Mouse (Mus musculus): ENCODE data around the gene Tmem86a. TPM values are rescaled to one million over a fixed set of nuclear protein-coding genes. Genes with fewer than 3 reads are reported as not detected.

The Tmem86a gene
- polyA plus RNA-seq, 1 experiment: not detected

DNA sequence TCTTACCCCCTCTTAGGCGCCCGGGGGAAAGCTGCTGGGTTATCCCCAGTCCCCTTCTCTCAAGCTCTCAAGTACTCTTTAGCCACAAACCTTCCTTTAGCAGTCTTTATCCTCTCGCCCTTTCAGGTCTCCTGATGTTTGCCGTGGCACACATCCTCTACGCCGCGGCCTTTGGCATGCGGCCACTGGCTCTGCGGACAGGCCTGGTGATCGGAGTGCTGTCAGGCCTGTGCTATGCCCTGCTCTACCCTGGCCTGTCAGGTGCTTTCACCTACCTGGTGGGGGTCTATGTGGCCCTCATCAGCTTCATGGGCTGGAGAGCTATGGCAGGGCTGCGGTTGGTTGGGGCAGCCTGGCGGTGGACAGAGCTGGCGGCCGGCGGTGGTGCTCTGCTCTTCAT, 2.9 kb downstream of the Tmem86a start:
- no peak for TF ChIP-seq GATA1 (IDR thresholded peaks at IDR 0.05; ENCODE audit: low read length)

- TF ChIP-seq GATA1 (IDR thresholded peaks at IDR 0.05; ENCODE audit: low read length): no peak
Observed at GRCm38 (mm10) chr7:47054666-47055065, 4.3 kb downstream of the Tmem86a start.

DNA sequence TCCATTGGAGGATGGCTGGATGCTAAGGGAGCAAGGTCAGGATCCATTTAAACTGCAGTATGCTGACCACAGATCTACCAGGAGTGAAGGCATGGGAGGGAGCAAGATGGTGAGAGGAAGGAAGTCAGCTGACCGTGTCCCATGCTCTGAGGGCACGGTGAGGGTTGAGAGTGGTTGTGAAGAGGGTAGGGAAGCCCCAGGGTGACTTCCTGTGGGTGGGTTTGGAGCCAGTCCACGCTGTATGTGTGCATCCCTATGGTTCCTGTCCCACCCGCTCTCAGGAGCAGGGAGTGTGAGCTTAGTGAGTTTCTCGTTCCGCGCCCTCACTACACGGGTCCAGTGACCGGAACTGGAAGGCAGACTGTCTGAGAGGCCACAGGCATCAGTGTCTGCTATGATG, 5.3 kb downstream of the Tmem86a start:
- TF ChIP-seq GATA1 (IDR thresholded peaks at IDR 0.05; ENCODE audit: low read length): no peak

DNA sequence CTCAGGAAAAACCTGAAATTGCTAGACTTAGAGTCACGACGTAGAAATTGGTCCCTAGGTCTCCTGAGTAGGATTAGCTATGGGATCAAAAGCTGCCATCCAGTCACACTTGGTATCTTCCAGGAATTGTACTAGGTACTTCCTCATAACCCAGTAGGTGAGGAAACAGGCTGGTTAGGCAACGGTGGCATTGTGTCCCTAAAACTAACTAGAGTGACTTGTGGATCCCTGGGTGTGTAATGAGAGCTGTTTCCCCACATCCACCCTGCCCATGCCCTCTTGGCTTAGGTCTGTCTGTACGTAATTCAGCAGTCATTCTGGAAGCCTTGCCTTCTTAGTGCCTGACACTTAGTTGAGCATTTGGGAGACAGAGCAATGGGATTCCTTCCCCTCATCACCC, 5.9 kb downstream of the Tmem86a start:
- no peak for TF ChIP-seq GATA1 (IDR thresholded peaks at IDR 0.05; ENCODE audit: low read length)

GRCm38 (mm10) chr7:47059339-47059738, 8.9 kb downstream of the Tmem86a start:
- TF ChIP-seq GATA1 (IDR thresholded peaks at IDR 0.05; ENCODE audit: low read length): peak; percentile 84

GRCm38 (mm10) chr7:47061560-47061959, 11.2 kb downstream of the Tmem86a start:
- no peak for TF ChIP-seq GATA1 (IDR thresholded peaks at IDR 0.05; ENCODE audit: low read length)

- no peak for TF ChIP-seq GATA1 (IDR thresholded peaks at IDR 0.05; ENCODE audit: low read length)
Observed at GRCm38 (mm10) chr7:47066942-47067341, 16.5 kb downstream of the Tmem86a start.

DNA sequence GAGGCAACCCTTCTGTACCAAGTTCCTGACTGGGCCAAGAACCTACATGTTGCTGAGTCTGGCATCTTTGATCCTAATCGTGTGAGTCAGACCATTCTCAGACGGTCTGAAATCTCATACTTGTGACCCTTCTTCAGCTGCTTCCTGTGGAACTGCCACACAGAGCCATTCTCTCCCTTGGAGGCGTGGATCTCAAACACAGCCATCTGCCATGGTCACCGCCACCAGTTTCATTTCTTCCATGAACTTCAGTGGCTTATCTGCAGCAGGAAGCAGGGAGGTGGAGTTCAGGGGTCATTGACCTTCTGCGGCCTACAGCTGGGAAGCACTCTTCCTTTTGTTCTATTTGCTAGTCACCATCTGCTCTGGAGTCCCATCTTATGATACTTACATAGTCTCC, 17.5 kb downstream of the Tmem86a start:
- TF ChIP-seq GATA1 (IDR thresholded peaks at IDR 0.05; ENCODE audit: low read length): no peak

DNA sequence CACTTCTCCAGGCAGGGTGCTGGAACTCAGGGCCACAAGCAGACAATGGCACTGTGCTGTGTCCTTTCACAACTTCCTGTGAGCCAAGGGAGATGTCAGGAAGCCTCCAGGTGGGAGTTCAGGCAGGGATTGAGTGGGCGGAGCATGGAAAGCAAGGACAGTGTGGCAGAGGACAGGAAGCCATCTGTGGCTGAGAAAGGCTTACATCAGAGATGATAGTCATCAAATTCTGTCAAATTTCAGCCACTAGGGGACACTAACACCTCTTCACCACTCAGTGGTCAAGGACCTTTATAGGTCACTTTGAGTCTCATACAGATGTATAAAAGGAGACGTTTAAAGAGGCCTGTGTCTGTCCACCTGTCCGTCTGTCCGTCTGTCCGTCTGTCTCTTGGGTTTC, 22.1 kb downstream of the Tmem86a start:
- TF ChIP-seq GATA1 (IDR thresholded peaks at IDR 0.05; ENCODE audit: low read length): no peak

- no peak for TF ChIP-seq GATA1 (IDR thresholded peaks at IDR 0.05; ENCODE audit: low read length)
Observed at GRCm38 (mm10) chr7:47073536-47074521, 23.4 kb downstream of the Tmem86a start.

DNA sequence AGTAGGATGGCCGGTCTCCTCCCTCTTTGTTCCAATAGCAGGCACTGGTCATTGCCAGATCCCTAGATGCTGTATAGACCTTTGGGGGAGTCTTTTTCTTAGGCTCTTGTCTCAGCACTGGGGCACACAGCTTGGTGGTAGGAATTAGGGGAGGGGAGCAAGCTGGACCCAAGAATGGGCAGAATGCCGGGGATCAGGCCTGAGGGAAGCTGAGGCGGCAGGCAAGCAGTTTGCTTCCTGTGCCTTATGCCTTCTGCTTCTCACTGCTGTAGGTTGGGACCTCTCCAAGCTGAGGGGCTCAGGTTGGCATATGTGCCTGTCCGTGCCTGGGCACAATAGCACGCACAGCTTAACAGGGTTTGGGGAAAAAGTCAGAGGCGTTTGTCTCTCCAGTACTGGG, 25.8 kb downstream of the Tmem86a start:
- TF ChIP-seq GATA1 (IDR thresholded peaks at IDR 0.05; ENCODE audit: low read length): no peak

DNA sequence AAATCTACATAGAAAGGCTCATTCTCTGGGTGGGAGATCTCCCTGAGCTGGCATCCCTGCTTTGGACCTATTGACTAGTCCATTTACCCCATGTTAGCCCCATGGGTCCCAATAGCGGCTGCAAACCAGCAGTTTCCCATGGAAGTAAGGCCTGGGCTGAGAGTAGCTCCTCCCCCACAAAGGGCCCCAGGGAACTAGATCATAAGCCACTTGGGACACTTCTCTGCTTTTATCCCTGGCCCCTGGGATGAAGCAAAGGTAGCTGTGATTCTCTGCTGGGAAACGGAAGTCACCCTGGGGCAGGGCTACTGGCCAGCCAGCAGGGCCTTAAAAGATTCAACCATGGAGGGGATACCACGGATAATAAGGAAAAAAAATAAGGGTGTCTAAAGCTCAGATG, 26.3 kb downstream of the Tmem86a start:
- TF ChIP-seq GATA1 (IDR thresholded peaks at IDR 0.05; ENCODE audit: low read length): no peak

DNA sequence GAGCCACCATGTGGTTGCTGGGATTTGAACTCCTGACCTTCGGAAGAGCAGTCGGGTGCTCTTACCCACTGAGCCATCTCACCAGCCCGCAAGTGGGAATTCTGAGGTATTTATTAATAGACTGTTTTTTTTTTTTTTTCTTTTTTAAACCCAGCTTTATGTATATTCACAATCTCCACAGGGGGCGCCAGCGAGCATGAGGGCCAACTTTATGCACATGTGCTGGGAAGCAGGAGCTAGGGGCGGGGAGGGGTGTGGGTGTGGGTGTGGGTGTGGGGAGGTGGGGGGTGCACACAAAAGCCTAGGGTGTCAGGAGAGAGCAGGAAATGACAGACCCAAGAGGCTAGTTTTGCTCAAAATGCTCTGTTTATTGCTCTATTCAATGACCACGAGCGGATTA, 27.1 kb downstream of the Tmem86a start:
- no peak for TF ChIP-seq GATA1 (IDR thresholded peaks at IDR 0.05; ENCODE audit: low read length)

DNA sequence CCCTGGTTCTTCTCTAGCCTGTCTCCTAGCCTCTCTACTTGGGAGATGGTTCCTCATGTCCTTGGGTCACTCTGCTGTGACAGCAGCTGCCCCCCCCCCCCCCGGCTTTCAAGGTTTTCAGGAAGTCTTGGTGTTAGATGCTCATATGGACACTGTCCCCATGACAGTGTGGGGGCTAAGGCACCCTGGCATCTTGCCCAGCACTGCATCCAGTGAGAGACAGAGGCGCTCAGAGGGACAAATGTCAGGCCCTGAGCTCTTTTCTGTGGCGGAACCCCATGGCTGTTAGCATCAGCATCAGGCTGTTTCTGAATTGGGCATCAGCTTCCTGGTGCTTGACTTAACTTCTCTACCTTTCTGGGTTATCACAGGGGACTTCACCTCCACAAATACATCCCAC, 30.5 kb downstream of the Tmem86a start:
- TF ChIP-seq GATA1 (IDR thresholded peaks at IDR 0.05; ENCODE audit: low read length): no peak

DNA sequence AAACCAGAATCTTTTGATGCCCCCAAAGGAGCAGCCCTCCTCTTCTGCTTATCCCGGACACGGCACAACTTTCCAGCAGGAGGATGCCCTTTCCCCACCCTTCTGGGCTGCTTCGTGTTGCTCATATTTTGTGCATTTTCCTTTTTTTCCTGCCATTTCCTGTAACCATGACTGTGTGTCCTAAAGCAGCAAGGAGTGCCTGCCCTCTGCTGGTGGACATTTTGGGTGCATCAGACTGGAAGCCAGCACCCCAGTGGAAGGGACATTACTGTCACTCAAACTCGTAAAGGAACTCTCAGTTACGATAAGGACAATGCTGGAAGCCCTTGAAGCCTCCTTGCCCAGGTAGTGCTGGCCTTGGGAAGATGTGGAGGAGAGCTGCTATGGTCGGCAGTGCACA, 30.9 kb downstream of the Tmem86a start:
- TF ChIP-seq GATA1 (IDR thresholded peaks at IDR 0.05; ENCODE audit: low read length): no peak

DNA sequence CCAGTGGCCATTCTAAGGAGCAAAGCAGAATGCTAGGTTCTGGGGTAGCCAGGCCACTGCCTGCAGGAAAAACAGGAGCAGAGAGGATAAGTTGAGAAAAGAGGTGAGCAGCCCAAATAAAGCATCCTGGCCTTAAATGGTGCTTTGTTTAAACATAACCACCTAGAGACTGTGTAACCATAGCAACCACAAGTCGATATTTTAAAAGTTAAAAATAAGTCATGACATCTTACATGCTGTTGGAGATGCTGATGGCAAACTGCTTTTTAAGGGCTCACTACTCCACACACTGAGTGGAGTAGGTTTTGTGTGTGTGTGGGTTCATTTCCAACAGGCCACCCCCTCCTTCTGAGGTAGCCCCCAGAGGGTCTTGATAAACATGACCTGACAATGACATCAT, 34.7 kb downstream of the Tmem86a start:
- no peak for TF ChIP-seq GATA1 (IDR thresholded peaks at IDR 0.05; ENCODE audit: low read length)

DNA sequence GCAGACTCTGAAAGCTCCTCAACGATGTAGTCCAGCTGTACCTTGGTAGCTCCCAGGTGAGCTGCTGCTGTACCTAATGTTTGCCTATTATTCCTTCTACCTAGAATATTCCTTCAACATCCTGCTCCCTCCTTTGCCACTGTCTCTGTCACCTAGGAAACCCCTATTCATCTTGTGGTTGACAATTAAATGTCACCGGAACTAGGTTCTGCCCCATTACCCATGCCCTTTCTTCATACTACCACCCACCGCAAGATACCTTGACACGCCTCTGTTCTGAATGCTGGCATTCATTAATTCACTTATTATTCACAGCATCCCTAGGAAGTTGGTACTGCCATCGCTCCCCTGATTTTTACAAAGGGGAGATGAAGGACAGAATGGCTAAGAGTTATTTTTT, 43.5 kb downstream of the Tmem86a start:
- TF ChIP-seq GATA1 (IDR thresholded peaks at IDR 0.05; ENCODE audit: low read length): no peak
